Mouse (Mus musculus): ENCODE data around the gene Dctn3.
"Not testable (repeated sequence)": the region's sequence is repeated elsewhere in the genome, so short reads cannot be mapped to it uniquely, and the experiment has no call there.

- not testable (repeated sequence) for TF ChIP-seq POLR2A (IDR thresholded peaks at IDR 0.05; ENCODE audit: borderline replicate concordance, control insufficient read depth, low read depth, low read length); CTCF (IDR thresholded peaks at IDR 0.05; ENCODE audit: control insufficient read depth, insufficient read depth, low read length)
These were observed 24.5 kb downstream of the Dctn3 start for GRCm38 (mm10) chr4:41698421-41699016.

All from bone marrow, adult 2 months (tissue).